Mouse (Mus musculus) urinary bladder, postnatal 10 days (tissue): ENCODE data around the gene Rnf216.
"Not testable (repeated sequence)": the region's sequence is repeated elsewhere in the genome, so short reads cannot be mapped to it uniquely, and the experiment has no call there.

Experiments
- DNase-seq: peaks from one replicate; pipeline ENCODE4 v3.0.0; 2022; ENCODE audit warnings: low spot score

Rnf216 gene

GRCm38 (mm10) chr5:143112281-143113246 lies at the start of gene Rnf216:
TSS of gene Rnf216 (minus strand) at chr5:143112994.
- peak; percentile 81 for DNase-seq

DNA sequence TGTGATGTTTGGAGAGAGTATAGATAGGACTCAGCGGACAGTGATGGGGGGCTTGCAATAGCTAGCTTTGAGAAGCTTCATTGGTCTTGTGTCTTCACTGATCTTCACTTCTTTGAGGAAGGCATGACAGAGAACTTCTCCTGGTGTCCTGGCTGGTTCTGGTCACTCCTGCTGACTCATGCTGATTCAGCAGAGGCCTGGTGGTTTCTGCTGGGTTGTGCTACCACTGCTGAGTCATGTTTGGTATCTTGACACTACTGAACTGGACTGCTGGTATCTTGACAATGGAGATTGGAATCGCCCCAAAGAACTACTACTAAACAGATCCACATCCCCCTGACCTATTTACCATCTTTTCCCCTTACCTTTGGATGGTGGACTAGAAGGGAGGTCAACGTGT lies 42.7 kb upstream of the Rnf216 start:
- no peak for DNase-seq

GRCm38 (mm10) chr5:143153756-143154155 lies 41.0 kb upstream of the Rnf216 start:
- no peak for DNase-seq

- no peak for DNase-seq
These were observed 37.2 kb upstream of the Rnf216 start for GRCm38 (mm10) chr5:143150044-143150443.

DNA sequence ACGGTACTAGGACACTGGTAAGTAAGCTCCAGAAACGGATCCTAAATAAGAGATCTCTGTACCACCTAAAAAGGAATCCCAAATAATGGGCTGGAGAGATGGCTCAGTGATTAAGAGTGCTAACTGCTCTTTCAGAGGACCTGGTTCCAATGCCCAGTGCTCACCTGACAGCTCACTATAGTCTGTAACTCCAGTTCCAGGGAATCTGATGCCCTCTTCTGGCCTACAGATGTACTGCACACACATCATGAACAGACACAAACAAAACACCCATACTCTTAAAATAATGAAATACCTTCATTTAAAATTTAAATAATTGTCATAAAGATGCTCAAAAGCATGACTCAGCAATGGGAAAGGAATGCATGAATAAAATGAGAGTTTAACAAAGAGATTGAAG lies 36.7 kb upstream of the Rnf216 start:
- DNase-seq, result no peak

DNA sequence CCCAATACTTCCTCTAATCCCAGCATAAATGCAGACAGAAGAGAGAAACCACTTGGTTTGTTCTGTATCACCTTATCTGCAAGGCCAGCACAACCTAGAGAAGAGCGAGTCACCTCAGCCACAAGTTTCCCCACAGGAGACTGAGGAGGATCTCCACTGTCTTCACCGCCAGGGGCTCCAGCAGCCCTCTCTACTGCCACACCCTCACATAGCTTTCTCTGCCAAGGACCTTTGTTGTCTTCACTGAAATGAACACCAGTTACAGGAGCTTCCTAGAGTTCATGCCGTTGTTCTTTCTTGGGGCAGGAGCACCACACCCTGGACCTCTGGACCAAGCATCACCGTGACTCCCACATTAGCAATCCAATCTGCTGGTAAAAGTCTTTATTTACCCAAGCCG lies 35.9 kb upstream of the Rnf216 start:
- no peak for DNase-seq

DNA sequence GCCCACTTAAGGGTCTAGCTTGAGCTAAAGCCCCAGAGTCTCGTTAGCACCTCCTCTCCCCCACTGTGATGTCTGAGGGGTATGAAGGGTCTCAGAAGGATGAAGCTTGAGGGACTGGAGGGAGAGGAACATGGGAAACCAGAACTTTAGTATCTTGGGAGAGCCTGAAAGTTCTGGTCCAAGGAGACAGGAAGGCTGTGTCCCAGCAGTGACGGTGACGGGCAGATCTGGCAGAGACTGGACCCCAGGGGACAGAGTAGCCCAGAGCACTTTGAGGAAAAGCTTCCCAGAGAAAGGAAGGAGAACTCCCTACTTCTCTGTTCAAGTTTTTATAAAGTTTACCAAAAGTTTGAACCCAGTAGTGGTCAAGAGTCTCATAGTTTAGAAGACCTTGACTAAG lies 34.7 kb upstream of the Rnf216 start, which contains the start of gene Olfr718-ps1:
Gene Olfr718-ps1, minus strand, starts transcription at position 101 of the 400 bp plus-strand sequence.
- no peak for DNase-seq

- DNase-seq, result no peak
These were observed 24.8 kb upstream of the Rnf216 start for GRCm38 (mm10) chr5:143137580-143137979.

GRCm38 (mm10) chr5:143135042-143135441 lies 22.2 kb upstream of the Rnf216 start:
- no peak for DNase-seq

GRCm38 (mm10) chr5:143134216-143135010 lies 21.6 kb upstream of the Rnf216 start:
- not testable (repeated sequence) for DNase-seq

GRCm38 (mm10) chr5:143132935-143133514 lies 20.2 kb upstream of the Rnf216 start:
- no peak for DNase-seq

GRCm38 (mm10) chr5:143130342-143130741 lies 17.5 kb upstream of the Rnf216 start:
- no peak for DNase-seq

- DNase-seq, result no peak
These were observed 16.3 kb upstream of the Rnf216 start for GRCm38 (mm10) chr5:143129101-143129500.

DNA sequence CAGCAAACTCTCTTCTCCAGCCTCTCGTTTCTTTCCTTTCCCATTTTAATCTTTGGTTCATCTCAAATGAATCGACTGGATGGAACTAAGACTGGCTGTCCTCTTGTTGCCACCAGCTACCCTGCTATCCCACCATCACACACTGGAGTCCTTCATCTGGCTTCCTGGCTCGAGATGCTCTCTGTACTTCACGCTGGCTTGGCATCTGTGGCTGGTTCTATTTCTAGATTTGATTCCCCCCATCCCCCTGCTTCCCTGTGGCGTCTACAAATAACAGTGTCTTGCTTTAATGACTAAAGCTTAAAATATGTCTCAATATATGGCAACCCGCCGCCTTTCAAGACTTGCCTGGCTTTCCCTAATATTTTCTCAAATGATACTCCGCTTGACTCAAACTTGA lies 15.0 kb upstream of the Rnf216 start:
- no peak for DNase-seq

DNA sequence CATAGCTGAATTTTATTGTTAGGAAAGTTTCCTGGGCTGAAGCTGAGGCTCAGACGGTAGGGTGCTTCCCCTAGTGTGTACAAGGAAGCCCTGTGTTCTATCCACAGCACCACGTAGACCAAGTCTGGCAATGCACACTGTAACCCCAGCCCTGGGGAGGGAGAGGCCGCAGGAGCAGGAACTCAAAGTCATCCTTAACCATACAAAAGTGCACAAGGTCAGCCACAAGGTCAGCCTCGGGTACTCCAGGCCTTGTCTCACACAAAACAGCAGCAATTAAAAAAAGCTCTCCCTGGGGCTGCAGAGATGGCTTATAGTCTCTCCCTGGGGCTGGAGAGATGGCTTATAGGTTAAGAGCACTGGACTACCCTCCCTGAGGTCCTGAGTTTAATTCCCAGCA lies 14.1 kb upstream of the Rnf216 start:
- no peak for DNase-seq

DNA sequence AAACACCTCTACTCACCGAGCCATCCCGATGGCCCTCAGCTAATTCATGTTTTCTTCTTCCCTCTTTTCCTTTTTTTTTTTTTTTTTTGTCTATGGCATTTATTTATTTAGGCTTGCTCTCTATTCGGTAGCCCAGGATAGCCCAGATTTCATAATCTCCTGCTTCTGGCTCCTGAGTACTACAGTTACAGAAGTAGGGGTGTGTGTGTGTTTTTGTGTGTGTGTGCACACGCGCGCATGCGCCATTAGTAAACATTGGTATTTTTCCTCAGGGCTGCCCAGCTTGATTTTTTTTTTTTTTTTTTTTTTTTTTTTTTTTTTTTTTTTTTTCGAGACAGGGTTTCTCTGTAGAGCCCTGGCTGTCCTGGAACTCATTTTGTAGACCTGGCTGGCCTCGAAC lies 13.3 kb upstream of the Rnf216 start:
- no peak for DNase-seq

- no peak for DNase-seq
These were observed 12.8 kb upstream of the Rnf216 start for GRCm38 (mm10) chr5:143125601-143126000.

DNA sequence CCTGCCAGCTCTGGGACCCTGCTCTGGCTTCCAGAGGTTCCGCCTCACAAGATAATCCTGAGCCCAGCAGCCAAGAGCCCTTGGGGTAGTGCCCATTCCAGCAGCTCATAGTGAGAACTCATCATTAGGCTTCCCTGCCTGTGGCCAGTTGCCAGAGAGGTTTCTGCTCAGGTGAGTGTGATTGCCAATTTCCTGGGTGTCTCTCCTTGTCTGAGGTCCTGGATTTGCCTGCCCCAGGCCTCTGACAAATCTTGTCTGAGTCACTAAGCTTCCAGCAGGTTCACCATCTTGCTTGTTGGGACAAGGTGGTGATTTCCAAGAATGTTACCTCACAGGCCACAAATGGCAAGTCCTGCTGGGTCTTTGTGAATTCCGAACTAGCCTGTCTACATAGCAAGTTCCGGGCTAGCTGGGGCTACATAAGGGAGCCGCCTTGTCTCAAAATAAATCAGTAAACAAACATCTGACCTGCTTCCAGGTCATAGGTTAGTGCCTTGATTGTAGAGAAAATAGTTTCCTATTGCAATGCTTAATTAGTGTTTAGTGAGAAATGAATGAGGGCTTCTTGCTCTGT lies 12.1 kb upstream of the Rnf216 start:
- DNase-seq, result no peak

GRCm38 (mm10) chr5:143122673-143123072 lies 9.9 kb upstream of the Rnf216 start:
- no peak for DNase-seq

- DNase-seq, result no peak
These were observed 9.3 kb upstream of the Rnf216 start for GRCm38 (mm10) chr5:143122125-143122524.

GRCm38 (mm10) chr5:143106842-143107241 lies 6.0 kb downstream of the Rnf216 start:
- no peak for DNase-seq

GRCm38 (mm10) chr5:143103231-143103630 lies 9.6 kb downstream of the Rnf216 start:
- DNase-seq, result no peak
